Mouse (Mus musculus) urinary bladder, postnatal 10 days (tissue): ENCODE measurements around the gene Egln1.

ENCODE experiments used
- DNase-seq: peaks from one replicate; pipeline ENCODE4 v3.0.0; 2022; ENCODE audit warnings: low spot score

Gene Egln1

GRCm38 (mm10) chr8:124947865-124948732 is 1.0 kb downstream of the Egln1 start:
- DNase-seq, result no peak

- no peak for DNase-seq
Observed at GRCm38 (mm10) chr8:124944406-124944805, 4.7 kb downstream of the Egln1 start.

- DNase-seq, result no peak
Observed at GRCm38 (mm10) chr8:124943801-124944200, 5.3 kb downstream of the Egln1 start.

GRCm38 (mm10) chr8:124937293-124937692 is 11.8 kb downstream of the Egln1 start:
- DNase-seq, result no peak

- no peak for DNase-seq
Observed at GRCm38 (mm10) chr8:124936699-124937098, 12.4 kb downstream of the Egln1 start.

- DNase-seq, result no peak
Observed at GRCm38 (mm10) chr8:124935116-124935515, 14.0 kb downstream of the Egln1 start.

- no peak for DNase-seq
Observed at GRCm38 (mm10) chr8:124932435-124932834, 16.7 kb downstream of the Egln1 start.

GRCm38 (mm10) chr8:124930649-124931048 is 18.5 kb downstream of the Egln1 start:
- no peak for DNase-seq

GRCm38 (mm10) chr8:124930086-124930485 is 19.0 kb downstream of the Egln1 start:
- no peak for DNase-seq

- no peak for DNase-seq
Observed at GRCm38 (mm10) chr8:124929006-124929405, 20.1 kb downstream of the Egln1 start.

GRCm38 (mm10) chr8:124926351-124926771 is 22.8 kb downstream of the Egln1 start:
- DNase-seq, result no peak

- DNase-seq, result no peak
Observed at GRCm38 (mm10) chr8:124925544-124926266, 23.4 kb downstream of the Egln1 start.

- DNase-seq, result no peak
Observed at GRCm38 (mm10) chr8:124923971-124924652, 25.0 kb downstream of the Egln1 start.

GRCm38 (mm10) chr8:124922490-124923089 is 26.5 kb downstream of the Egln1 start:
- DNase-seq, result no peak

- no peak for DNase-seq
Observed at GRCm38 (mm10) chr8:124921369-124922279, 27.5 kb downstream of the Egln1 start.

- no peak for DNase-seq
Observed at GRCm38 (mm10) chr8:124917741-124918484, 31.2 kb downstream of the Egln1 start.

- DNase-seq, result no peak
Observed at GRCm38 (mm10) chr8:124914061-124914460, 35.1 kb downstream of the Egln1 start.

- no peak for DNase-seq
Observed at GRCm38 (mm10) chr8:124911938-124912872, 36.9 kb downstream of the Egln1 start.

GRCm38 (mm10) chr8:124910349-124910748 is 38.8 kb downstream of the Egln1 start:
- no peak for DNase-seq
